Mouse (Mus musculus): Measurements from ENCODE around the gene Ccdc191. TPM values are rescaled to one million over a fixed set of nuclear protein-coding genes. Genes with fewer than 3 reads are reported as not detected.

The Ccdc191 gene
- total and polyA plus RNA-seq, 3 experiments, result 5.1 to 7.0 TPM; not detected in 1

GRCm38 (mm10) chr16:43979328-43980109 is 89.9 kb downstream of the Ccdc191 start, which contains the start of gene Zdhhc23 (continued):
- TF ChIP-seq MYC (IDR thresholded peaks at IDR 0.05; ENCODE audit: low read depth, low read length) (no peak), POLR2AphosphoS2 (IDR thresholded peaks at IDR 0.05; ENCODE audit: low read length) (no peak), ZNF384 (IDR thresholded peaks at IDR 0.05; ENCODE audit: low read depth, low read length) (no peak), TAL1 (IDR thresholded peaks at IDR 0.05; ENCODE audit: low read length) (no peak), EP300 (IDR thresholded peaks at IDR 0.05; ENCODE audit: low read depth in 1 of 2, low read length in 2 of 2) (no peak), ZMIZ1 (IDR thresholded peaks at IDR 0.05; ENCODE audit: low read depth, low read length) (no peak), ELF1 (IDR thresholded peaks at IDR 0.05; ENCODE audit: low read depth, low read length) (peak; percentile 46; the same call in 1 of the 2 replicates), MXI1 (IDR thresholded peaks at IDR 0.05; ENCODE audit: low read depth, low read length) (peak; percentile 77; the same call in 1 of the 2 replicates), MYB (IDR thresholded peaks at IDR 0.05; ENCODE audit: low read depth, low read length) (no peak), NRF1 (IDR thresholded peaks at IDR 0.05; ENCODE audit: insufficient read depth, low read depth, low read length, poor library complexity, severe bottlenecking) (peak; percentile 42; the same call in 1 of the 2 replicates), TCF12 (IDR thresholded peaks at IDR 0.05; ENCODE audit: low read depth, low read length) (no peak), MAFK (IDR thresholded peaks at IDR 0.05; ENCODE audit: borderline replicate concordance, low read depth, low read length) (no peak), GABPA (IDR thresholded peaks at IDR 0.05; ENCODE audit: low read depth, low read length) (no peak)

- TF ChIP-seq KAT2A (conservative IDR thresholded peaks at IDR 0.05; ENCODE audit: low read depth, low read length) (no peak), BHLHE40 (IDR thresholded peaks at IDR 0.05; ENCODE audit: borderline replicate concordance, low read depth, low read length) (peak; percentile 33; the same call in 1 of the 2 replicates), E2F4 (IDR thresholded peaks at IDR 0.05; ENCODE audit: borderline replicate concordance, low read depth, low read length) (no peak), MEF2A (IDR thresholded peaks at IDR 0.05; ENCODE audit: extremely low read depth, insufficient replicate concordance, low read depth, low read length, poor library complexity, severe bottlenecking) (0 out of 2 replicates have a peak, but pooled peaks have one; percentile 8), EP300 (IDR thresholded peaks at IDR 0.05; ENCODE audit: low read depth in 1 of 2, low read length in 2 of 2) (peak in 1 of 2 experiments; percentile 28; a peak in 1 of 4 replicates), ZC3H11A (IDR thresholded peaks at IDR 0.05; ENCODE audit: low read depth, low read length) (0 out of 2 replicates have a peak, but pooled peaks have one; percentile 7), MAZ (IDR thresholded peaks at IDR 0.05; ENCODE audit: low read depth, low read length) (no peak), RCOR1 (IDR thresholded peaks at IDR 0.05; ENCODE audit: low read depth, low read length) (peak; percentile 58; the same call in 1 of the 2 replicates), USF2 (IDR thresholded peaks at IDR 0.05; ENCODE audit: borderline replicate concordance in 1 of 2, insufficient read depth in 1 of 2, low read depth in 1 of 2, low read length in 2 of 2) (no peak), ETS1 (IDR thresholded peaks at IDR 0.05; ENCODE audit: low read depth, low read length) (0 out of 2 replicates have a peak, but pooled peaks have one; percentile 14), HCFC1 (IDR thresholded peaks at IDR 0.05; ENCODE audit: low read depth, low read length) (peak; percentile 39; the same call in 1 of the 2 replicates), MAFK (IDR thresholded peaks at IDR 0.05; ENCODE audit: borderline replicate concordance, low read depth, low read length) (no peak), SIN3A (IDR thresholded peaks at IDR 0.05; ENCODE audit: low read length) (0 out of 2 replicates have a peak, but pooled peaks have one; percentile 6), ZNF384 (IDR thresholded peaks at IDR 0.05; ENCODE audit: low read depth, low read length) (no peak)
- H3K4me3 ChIP-seq (ENCODE audit: control insufficient read depth in 1 of 2, insufficient read depth in 1 of 2, low read depth in 2 of 2, low read length in 2 of 2), result peak overlapping the region; percentile 64 to 67
- H3K27me3 ChIP-seq (ENCODE audit: control insufficient read depth in 1 of 2, insufficient read depth in 2 of 2, low read length in 2 of 2), result no peaks in the 10 kb centered on the region
- H3K4me1 ChIP-seq (ENCODE audit: control insufficient read depth in 1 of 2, insufficient read depth in 2 of 2, low read length in 2 of 2), result peaks cover 6 to 7% of the 10 kb centered on the region in 2 experiments; a peak in 3 of 4 replicates
- H3K79me2 ChIP-seq (ENCODE audit: control insufficient read depth, insufficient read depth, low read length, poor library complexity), result peaks cover 3% of the 10 kb centered on the region; the same call in 1 of the 2 replicates
- peak overlapping the region; percentile 64 for H3K27ac ChIP-seq (ENCODE audit: control insufficient read depth, low read depth, low read length)
- no peaks in the 10 kb centered on the region for H3K9me3 ChIP-seq (replicated peaks; ENCODE audit: insufficient read depth, low read length)
- H3K36me3 ChIP-seq (ENCODE audit: control insufficient read depth in 1 of 2, insufficient read depth in 2 of 2, low read length in 2 of 2), result peaks cover 2 to 5% of the 10 kb centered on the region in 2 experiments; a peak in 3 of 4 replicates
- H3K9ac ChIP-seq (ENCODE audit: control insufficient read depth, low read depth, low read length, poor library complexity, severe bottlenecking), result peak overlapping the region; percentile 78
- DNase-seq (ENCODE audit: low read depth, low spot score), result peak; percentile 48
Observed at GRCm38 (mm10) chr16:43980110-43980609, 90.6 kb downstream of the Ccdc191 start.

All from MEL (cell line).